Comparison of ENCODE assay signal across 8 mouse cellular contexts in genomic region chr1:189867497-189867896, GRCm38 (mm10). TPM values are rescaled to one million over a fixed set of nuclear protein-coding genes. Genes with fewer than 3 reads are reported as not detected.
A peak's percentile ranks its signal among the peaks of the same experiment; 100 is the strongest.
DNase-seq lines count a peak whose midpoint lies in the region; ATAC-seq lines count a peak whose summit lies in the region.

No protein-coding gene starts in this region.

- H3K9ac ChIP-seq in liver, embryonic 15.5 days = peak overlapping the region; percentile 33

- H3K27ac ChIP-seq in liver, embryonic 15.5 days (replicated peaks) = peak overlapping the region; percentile 83

- peak; percentile 51 for ATAC-seq in common myeloid progenitor, adult 5-6 weeks (replicated peaks; ENCODE audit: low read depth, poor library complexity, severe bottlenecking)
- ATAC-seq in liver, embryonic 15.5 days (ENCODE audit: insufficient read depth) = peak; percentile 80

- H3K9me3 ChIP-seq in liver, embryonic 15.5 days (replicated peaks) = no peaks in the 10 kb centered on the region

- H3K36me3 ChIP-seq in liver, embryonic 15.5 days (replicated peaks) = no peaks in the 10 kb centered on the region

- peak overlapping the region; percentile 65 for H3K4me2 ChIP-seq in liver, embryonic 15.5 days

- H3K4me3 ChIP-seq in liver, embryonic 15.5 days (replicated peaks) = peak overlapping the region; percentile 24; the same call in 1 of the 2 replicates

- DNase-seq in MEL-GATA-1-ER (ENCODE audit: extremely low read depth, low read depth) = peak; percentile 59
- DNase-seq in heart, postnatal 4 days = peak; percentile 80
- no peak for DNase-seq in layer of hippocampus, adult 8-10 months (ENCODE audit: low spot score in 2 of 2)
- no peak for DNase-seq in gastrocnemius, postnatal 10 days
- no peak for DNase-seq in thymus, postnatal 25 days
- DNase-seq in frontal cortex, postnatal 36 days (ENCODE audit: low spot score in 2 of 2) = no peak

- H3K4me1 ChIP-seq in liver, embryonic 15.5 days (replicated peaks) = peaks cover 54% of the 10 kb centered on the region

- H3K27me3 ChIP-seq in liver, embryonic 15.5 days = no peaks in the 10 kb centered on the region

- WGBS in liver, embryonic 15.5 days (ENCODE audit: insufficient replicate concordance) = 3% methylated on average over 9 of the region's 9 CpGs

RNA-seq across cellular contexts. Expression of gene Smyd2, which starts 54.7 kb away (rescaled TPM):
- total RNA-seq in common myeloid progenitor, adult 5-6 weeks (2017) = 125 and 146 TPM in 2 replicates
- total RNA-seq in heart, postnatal 4 days (2021) = 100 to 1,000 TPM; 192 to 202 TPM
- polyA plus RNA-seq in liver, embryonic 15.5 days (2015; fragmentation: Nextera tagmentation; extraction: Ambion mirVana) = 27.2 and 28.0 TPM in 2 replicates
- 10 to 100 TPM; 69.1 to 78.0 (median 73.4) TPM for total RNA-seq in layer of hippocampus, adult 8-10 months (2022)
- total RNA-seq in gastrocnemius, postnatal 10 days (2021) = 100 to 1,000 TPM; 165 to 188 TPM

Comparison
In these comparisons a context has a peak if more than half of its experiments do, and no peak if none do; other contexts are left out.
1. DNase-seq: peak in MEL-GATA-1-ER (single experiment) and heart, postnatal 4 days (single experiment); none in layer of hippocampus, adult 8-10 months (0 of 2), gastrocnemius, postnatal 10 days (single experiment), thymus, postnatal 25 days (single experiment) and frontal cortex, postnatal 36 days (0 of 2).